Mouse (Mus musculus) gastrocnemius, postnatal 25 days (tissue): ENCODE data around the gene Zkscan5. TPM values are rescaled to one million over a fixed set of nuclear protein-coding genes. Genes with fewer than 3 reads are reported as not detected.
"Not testable (repeated sequence)": the region's sequence is repeated elsewhere in the genome, so short reads cannot be mapped to it uniquely, and the experiment has no call there.

Experiments used
- DNase-seq: peaks from one replicate; pipeline ENCODE4 v3.0.0; 2022
- long read RNA-seq, 2 experiments: library from polyadenylated mRNA; stranded (forward); transcript quantifications; one replicate each; pipeline ENCODE4 v2.0.0; 2021
- total RNA-seq, 2 experiments: library from RNA; stranded (reverse); gene quantifications; 1 replicate in 1 of 2; 2 replicates in 1 of 2; pipeline ENCODE4 v1.2.3; 2021

Gene Zkscan5
- 1 to 10 TPM; 6.7 to 6.9 TPM for total RNA-seq
- long read RNA-seq, experiment 1, partial matches to known transcripts = 0 of 1 reads
- long read RNA-seq, experiment 1, other reads (novel, unspliced or antisense) = 0 of 1 reads
- long read RNA-seq, experiment 2, transcript Zkscan5-202 (6 exons, 3,794 nt) = major isoform, 5 of 6 reads
- long read RNA-seq, experiment 2, partial matches to known transcripts = 1 of 6 reads
- long read RNA-seq, experiment 2, other reads (novel, unspliced or antisense) = 0 of 6 reads

GRCm38 (mm10) chr5:145203936-145204691 lies at the start of gene Zkscan5:
Zkscan5 (plus strand) TSS chr5:145204562.
- peak; percentile 98 for DNase-seq

GRCm38 (mm10) chr5:145161361-145161760 lies 43.0 kb upstream of the Zkscan5 start:
- DNase-seq = no peak

GRCm38 (mm10) chr5:145164710-145165109 lies 39.7 kb upstream of the Zkscan5 start:
- no peak for DNase-seq

GRCm38 (mm10) chr5:145165184-145165583 lies 39.2 kb upstream of the Zkscan5 start:
- DNase-seq = no peak

- DNase-seq = peak; percentile 98
These were observed 37.6 kb upstream of the Zkscan5 start, which contains the start of the genes Ptcd1 and Cpsf4 for GRCm38 (mm10) chr5:145166536-145167305. Ptcd1 (minus strand) TSS chr5:145167108. Cpsf4 (plus strand) TSS chr5:145167213.

- DNase-seq = no peak
These were observed 37.1 kb upstream of the Zkscan5 start for GRCm38 (mm10) chr5:145167306-145167661.

DNA sequence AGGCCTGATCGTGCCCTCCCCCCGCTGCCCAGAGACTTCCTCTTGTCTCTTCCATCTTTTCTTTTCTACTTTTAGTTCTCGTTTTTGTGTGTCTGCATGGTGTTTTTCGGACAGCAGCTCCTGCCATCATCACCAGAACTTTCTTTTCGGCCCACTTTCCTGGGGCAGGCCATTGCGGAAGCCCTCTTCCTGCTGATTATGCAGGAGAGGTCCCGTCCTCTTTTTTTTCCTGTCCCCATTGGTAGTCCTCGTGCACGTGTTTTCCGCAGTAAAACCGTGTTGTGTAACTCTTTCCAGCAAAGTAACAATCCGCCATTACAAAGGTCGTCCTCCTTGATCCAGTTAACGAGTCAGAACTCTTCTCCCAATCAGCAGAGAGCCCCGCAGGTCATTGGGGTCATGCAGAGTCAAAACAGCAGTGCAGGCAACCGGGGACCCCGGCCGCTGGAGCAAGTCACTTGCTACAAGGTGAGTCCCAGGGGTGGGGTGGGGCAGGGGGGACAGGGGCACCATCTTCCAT lies 25.8 kb upstream of the Zkscan5 start:
- DNase-seq = no peak

- DNase-seq = no peak
These were observed 19.1 kb upstream of the Zkscan5 start for GRCm38 (mm10) chr5:145185244-145185643.

- no peak for DNase-seq
These were observed 14.9 kb upstream of the Zkscan5 start for GRCm38 (mm10) chr5:145189416-145189815.

DNA sequence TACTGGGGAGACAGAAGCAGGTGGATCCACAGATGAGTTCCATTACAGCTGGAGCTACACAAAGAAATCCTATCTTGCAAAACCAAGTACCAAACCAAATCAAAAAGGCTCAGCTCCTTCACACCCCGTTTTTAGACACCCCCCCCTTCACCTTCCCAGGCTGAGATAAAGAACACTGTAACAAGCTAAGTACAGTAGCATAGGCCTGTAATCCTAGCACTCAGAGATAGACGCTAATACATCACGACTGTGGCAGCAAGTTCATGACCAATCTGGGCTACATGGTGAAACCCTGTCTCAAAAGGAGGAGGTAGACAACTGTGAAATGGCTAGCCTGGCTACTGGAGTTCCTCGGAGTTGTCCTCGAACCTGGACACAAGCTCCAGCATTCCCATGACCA lies 14.0 kb upstream of the Zkscan5 start:
- DNase-seq = no peak

DNA sequence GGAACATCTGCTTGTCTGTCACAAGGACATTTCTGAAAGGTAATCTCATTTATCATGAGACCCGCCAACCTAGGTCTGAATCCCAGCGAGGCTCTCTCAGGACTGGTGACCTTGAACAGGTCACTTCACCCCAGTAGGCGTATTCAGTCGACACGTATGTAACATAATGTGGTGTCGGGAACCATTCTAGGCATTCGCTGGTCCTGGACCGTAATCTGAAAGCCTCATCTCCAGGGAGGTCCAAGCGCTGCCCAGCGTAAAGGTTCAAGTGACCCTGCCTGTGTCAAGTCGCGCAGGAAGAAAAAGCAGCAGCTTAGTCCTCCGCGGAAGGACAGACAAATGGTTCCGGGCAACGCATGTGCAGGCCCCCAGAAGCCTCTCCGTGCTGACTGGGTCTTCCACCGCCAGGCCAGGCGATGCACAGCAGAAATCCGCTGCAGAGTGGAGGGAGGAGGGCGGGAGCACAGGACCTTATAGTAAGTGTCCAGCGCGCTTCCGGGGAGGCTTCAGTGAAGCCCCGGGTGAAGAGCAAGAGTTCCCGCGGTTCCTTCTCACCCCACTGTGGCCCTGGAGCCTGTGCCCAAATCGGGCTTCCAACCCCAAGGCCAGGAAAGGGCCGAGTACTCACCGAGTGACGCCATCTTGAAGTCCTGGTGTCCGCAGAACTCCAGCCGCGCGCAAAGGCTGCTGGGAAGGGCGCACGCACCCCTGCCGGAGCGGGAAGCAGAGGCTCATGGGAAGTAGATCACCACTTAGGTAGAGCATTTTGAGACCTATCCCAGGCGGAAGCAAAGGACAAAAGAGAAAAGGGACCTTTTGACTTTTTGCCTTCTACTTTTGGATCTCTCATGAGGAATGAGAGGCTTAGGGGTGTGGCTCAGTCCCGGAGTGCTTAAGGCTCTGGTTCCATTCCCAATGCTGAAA lies 13.2 kb upstream of the Zkscan5 start:
- DNase-seq = peak; percentile 89

GRCm38 (mm10) chr5:145191962-145192361 lies 12.4 kb upstream of the Zkscan5 start, which contains the start of gene Atp5j2:
Atp5j2 (minus strand) TSS chr5:145192062.
- no peak for DNase-seq

GRCm38 (mm10) chr5:145200387-145200786 lies 4.0 kb upstream of the Zkscan5 start:
- DNase-seq = no peak

GRCm38 (mm10) chr5:145201321-145201991 lies 2.9 kb upstream of the Zkscan5 start, which contains the start of gene Zkscan14:
Zkscan14 (minus strand) TSS chr5:145201868.
- peak; percentile 68 for DNase-seq

GRCm38 (mm10) chr5:145202446-145202845 lies 1.9 kb upstream of the Zkscan5 start:
- no peak for DNase-seq

- no peak for DNase-seq
These were observed 679 bp downstream of the Zkscan5 start for GRCm38 (mm10) chr5:145205041-145205440.

DNA sequence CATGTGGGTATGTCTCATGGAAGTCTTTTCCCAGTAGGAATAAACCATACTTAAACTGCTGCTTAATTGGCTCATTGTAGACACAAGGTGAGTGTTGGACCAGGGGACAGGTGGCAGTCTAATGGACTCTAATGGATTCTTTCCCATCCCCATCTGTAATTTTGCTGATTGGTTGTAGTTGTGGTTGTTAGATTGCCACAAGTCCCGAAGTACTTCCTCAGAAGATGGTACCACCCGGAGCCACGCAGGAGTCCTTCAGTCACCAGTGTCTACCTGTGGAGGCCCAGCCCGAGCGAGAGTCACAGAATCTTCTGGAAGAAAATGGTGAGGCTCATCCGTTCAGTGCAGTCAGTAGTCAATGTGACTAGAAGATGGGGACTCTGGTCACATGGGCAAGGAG lies 3.0 kb downstream of the Zkscan5 start:
- no peak for DNase-seq

DNA sequence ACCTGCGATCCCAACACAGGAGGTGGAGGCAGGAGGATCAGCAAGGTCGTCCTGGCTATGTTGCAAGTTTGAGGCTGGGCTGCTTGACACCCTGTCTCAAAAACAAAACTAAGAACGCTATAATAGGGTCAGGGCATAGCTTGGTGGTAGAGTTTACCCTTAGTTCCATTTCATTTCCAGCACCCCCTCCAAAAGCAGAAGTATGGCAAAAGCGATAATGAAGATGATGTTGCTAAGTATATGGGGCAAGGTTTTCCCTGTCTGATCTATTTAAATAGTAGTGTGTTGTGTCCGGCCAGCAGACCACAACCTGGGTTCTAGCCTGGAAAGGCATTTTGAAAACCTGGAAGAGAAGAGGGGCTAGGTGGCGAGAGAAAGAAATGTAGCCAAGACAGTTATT lies 3.6 kb downstream of the Zkscan5 start:
- no peak for DNase-seq

GRCm38 (mm10) chr5:145208391-145208790 lies 4.0 kb downstream of the Zkscan5 start:
- not testable (repeated sequence) for DNase-seq

GRCm38 (mm10) chr5:145211340-145211739 lies 7.0 kb downstream of the Zkscan5 start:
- DNase-seq = no peak

- DNase-seq = no peak
These were observed 7.9 kb downstream of the Zkscan5 start for GRCm38 (mm10) chr5:145212216-145212615.
